Mouse (Mus musculus) G1E-ER4 (cell line): ENCODE results near the gene Gpc6. TPM values are rescaled to one million over a fixed set of nuclear protein-coding genes. Genes with fewer than 3 reads are reported as not detected.

Experiments
- GATA1 ChIP-seq: IDR thresholded peaks from one replicate; pipeline ENCODE4 v1.8.0; 2012; ENCODE audit warnings: low read length, inconsistent platforms
- polyA plus RNA-seq: library from polyadenylated mRNA; stranded (reverse); fragments of >175 nt; gene quantifications from 2 replicates; pipeline ENCODE4 v1.2.3, GENCODE M21; 2012

The Gpc6 gene
- polyA plus RNA-seq, 1 experiment = not detected

- TF ChIP-seq GATA1 = no peak
Measured at GRCm38 (mm10) chr14:117611113-117611512, 686.0 kb downstream of the Gpc6 start.

- TF ChIP-seq GATA1 = no peak
Measured at GRCm38 (mm10) chr14:117625100-117625710, 700.1 kb downstream of the Gpc6 start.

- no peak for TF ChIP-seq GATA1
Measured at GRCm38 (mm10) chr14:117634238-117634940, 709.3 kb downstream of the Gpc6 start.

- no peak for TF ChIP-seq GATA1
Measured at GRCm38 (mm10) chr14:117641853-117642252, 716.7 kb downstream of the Gpc6 start.

GRCm38 (mm10) chr14:117643069-117643468, 718.0 kb downstream of the Gpc6 start:
- TF ChIP-seq GATA1 = no peak

- no peak for TF ChIP-seq GATA1
Measured at GRCm38 (mm10) chr14:117648199-117648960, 723.3 kb downstream of the Gpc6 start.

- TF ChIP-seq GATA1 = no peak
Measured at GRCm38 (mm10) chr14:117650141-117650540, 725.0 kb downstream of the Gpc6 start.

- TF ChIP-seq GATA1 = no peak
Measured at GRCm38 (mm10) chr14:117651271-117651670, 726.2 kb downstream of the Gpc6 start.

GRCm38 (mm10) chr14:117651938-117652337, 726.8 kb downstream of the Gpc6 start:
- TF ChIP-seq GATA1 = no peak

- no peak for TF ChIP-seq GATA1
Measured at GRCm38 (mm10) chr14:117655382-117655781, 730.3 kb downstream of the Gpc6 start.

- no peak for TF ChIP-seq GATA1
Measured at GRCm38 (mm10) chr14:117659198-117659761, 734.2 kb downstream of the Gpc6 start.

GRCm38 (mm10) chr14:117662261-117662660, 737.1 kb downstream of the Gpc6 start:
- no peak for TF ChIP-seq GATA1

- TF ChIP-seq GATA1 = no peak
Measured at GRCm38 (mm10) chr14:117664796-117665195, 739.7 kb downstream of the Gpc6 start.

GRCm38 (mm10) chr14:117666126-117666525, 741.0 kb downstream of the Gpc6 start:
- TF ChIP-seq GATA1 = no peak

GRCm38 (mm10) chr14:117673541-117673940, 748.4 kb downstream of the Gpc6 start:
- TF ChIP-seq GATA1 = no peak

- no peak for TF ChIP-seq GATA1
Measured at GRCm38 (mm10) chr14:117674482-117674881, 749.4 kb downstream of the Gpc6 start.
